Mouse (Mus musculus) thymus, adult 2 months (tissue): Measurements from ENCODE around the gene Cep295.

Source experiments
- CTCF ChIP-seq: fragments of 200-500 bp; IDR thresholded peaks from 2 replicates; pipeline ENCODE4 v1.5.1; 2012; ENCODE audit warnings: mild to moderate bottlenecking, control low read depth, low read length, moderate library complexity, borderline replicate concordance; ENCODE audit not compliant: control insufficient read depth, poor library complexity, insufficient read depth; ENCODE audit errors: extremely low read depth
- POLR2A ChIP-seq: fragments of 200-500 bp; IDR thresholded peaks from 2 replicates; pipeline ENCODE4 v1.6.1; 2012; ENCODE audit warnings: mild to moderate bottlenecking, low read length, control low read depth, moderate library complexity; ENCODE audit not compliant: control insufficient read depth, poor library complexity, insufficient read depth; ENCODE audit errors: extremely low read depth

- TF ChIP-seq POLR2A (no peak), CTCF (no peak)
Measured at GRCm38 (mm10) chr9:15280491-15280879, 77.1 kb downstream of the Cep295 start.
